In genomic region chr15:25440991-25441867, GRCm38 (mm10) we compare ENCODE assay signal across 8 mouse cellular contexts. TPM values are rescaled to one million over a fixed set of nuclear protein-coding genes. Genes with fewer than 3 reads are reported as not detected.
DNase-seq lines count a peak whose midpoint lies in the region; ATAC-seq and TF ChIP-seq lines count a peak whose summit lies in the region.

No protein-coding gene starts in this region.

- no peaks in the 10 kb centered on the region for H3K79me3 ChIP-seq in C2C12 (ENCODE audit: low read depth)

- H3K4me3 ChIP-seq in C2C12 (ENCODE audit: insufficient read depth, poor library complexity, severe bottlenecking): no peak overlapping the region
- no peak overlapping the region for H3K4me3 ChIP-seq in kidney, adult 2 months (ENCODE audit: insufficient read depth, low read depth, low read length)
- no peak overlapping the region; the same call in 1 of the 2 replicates for H3K4me3 ChIP-seq in liver, embryonic 13.5 days (replicated peaks)

- H3K4me2 ChIP-seq in liver, embryonic 13.5 days: peak overlapping the region; percentile 47

- H3K79me2 ChIP-seq in C2C12 (ENCODE audit: control insufficient read depth, insufficient read depth): no peaks in the 10 kb centered on the region

- no peaks in the 10 kb centered on the region for H3K27me3 ChIP-seq in C2C12 (ENCODE audit: control insufficient read depth, insufficient read depth, insufficient read length)
- no peaks in the 10 kb centered on the region for H3K27me3 ChIP-seq in kidney, adult 2 months (replicated peaks; ENCODE audit: control insufficient read depth, insufficient read depth, low read length)
- peaks cover 9% of the 10 kb centered on the region; the same call in 1 of the 2 replicates for H3K27me3 ChIP-seq in liver, embryonic 13.5 days

- DNase-seq in adrenal gland, adult (ENCODE audit: inconsistent age in 2 of 2, low spot score in 1 of 2): peak; percentile 56 to 89
- peak; percentile 83 for DNase-seq in embryo, embryonic 9.5 days (ENCODE audit: extremely low spot score)
- DNase-seq in heart, adult 8-10 months (ENCODE audit: low spot score): peak; percentile 77
- peak; percentile 83 for DNase-seq in kidney, adult 2 months
- peak; percentile 40 for DNase-seq in liver, embryonic 13.5 days
- peak; percentile 84 for DNase-seq in naive thymus-derived CD4-positive, alpha-beta T cell, adult 2 months (ENCODE audit: low read depth)
- peak; percentile 38 for DNase-seq in testis, postnatal 14 days (ENCODE audit: low spot score)

- H3K9me3 ChIP-seq in liver, embryonic 13.5 days (replicated peaks): no peaks in the 10 kb centered on the region

- ATAC-seq in liver, embryonic 13.5 days (ENCODE audit: low read depth): no peak

- TF ChIP-seq CTCF in C2C12 (IDR thresholded peaks at IDR 0.05; ENCODE audit: control insufficient read depth, insufficient read depth, insufficient read length): no peak
- 0 out of 2 replicates have a peak, but pooled peaks have one; percentile 11 for TF ChIP-seq CTCF in kidney, adult 2 months (conservative IDR thresholded peaks at IDR 0.05; ENCODE audit: insufficient read depth, insufficient read length, low read depth, low read length)

- no peak overlapping the region for H3K9ac ChIP-seq in liver, embryonic 13.5 days

- H3K27ac ChIP-seq in kidney, adult 2 months (ENCODE audit: insufficient read depth, low read depth, low read length): peak overlapping the region; percentile 46; the same call in 1 of the 2 replicates
- H3K27ac ChIP-seq in liver, embryonic 13.5 days: no peak overlapping the region

- WGBS in kidney, adult 2 months: 9% methylated on average over 24 of the region's 24 CpGs
- WGBS in liver, embryonic 13.5 days (ENCODE audit: insufficient replicate concordance): 16% methylated on average over 24 of the region's 24 CpGs

- H3K4me1 ChIP-seq in kidney, adult 2 months (ENCODE audit: control insufficient read depth, insufficient read depth, low read length): peaks cover 5% of the 10 kb centered on the region; the same call in 1 of the 2 replicates
- no peaks in the 10 kb centered on the region; the same call in 1 of the 2 replicates for H3K4me1 ChIP-seq in liver, embryonic 13.5 days (replicated peaks)

- peak overlapping the region; percentile 43 for H3ac ChIP-seq in C2C12 (ENCODE audit: control insufficient read depth, insufficient read length, low read depth)

- TF ChIP-seq POLR2A in kidney, adult 2 months (IDR thresholded peaks at IDR 0.05; ENCODE audit: low read depth, low read length): no peak

- H3K36me3 ChIP-seq in C2C12 (ENCODE audit: control insufficient read depth, insufficient read depth): no peaks in the 10 kb centered on the region
- no peaks in the 10 kb centered on the region for H3K36me3 ChIP-seq in kidney, adult 2 months (ENCODE audit: control insufficient read depth, insufficient read depth, low read length)
- no peaks in the 10 kb centered on the region for H3K36me3 ChIP-seq in liver, embryonic 13.5 days

TF ChIP-seq in C2C12, 6 proteins besides CTCF, POLR2A, EP300 and RAD21:
- no peak for TF ChIP-seq MYOG (IDR thresholded peaks at IDR 0.05; ENCODE audit: control insufficient read depth, extremely low read depth, insufficient read length)
- peak; percentile 43 for TF ChIP-seq MAX (IDR thresholded peaks at IDR 0.05)
- peak; percentile 92 for TF ChIP-seq USF1 (IDR thresholded peaks at IDR 0.05; ENCODE audit: low read depth)

RNA-seq across cellular contexts. Expression of gene Basp1, which starts 27.7 kb away (rescaled TPM):
- polyA plus RNA-seq in C2C12 (2012; fragmentation: generic; extraction: Trizol): 164 TPM
- total RNA-seq in heart, adult 8-10 months (2022): under 1 TPM; 0.73 to 0.91 (median 0.83) TPM
- polyA plus RNA-seq in kidney, adult 2 months (2012; rRNA removed): 1.6 and 2.7 TPM in 2 replicates
- polyA plus RNA-seq in liver, embryonic 13.5 days (2015; fragmentation: Nextera tagmentation; extraction: Ambion mirVana): 2.2 and 2.4 TPM in 2 replicates

Comparison
In these comparisons a context has a peak if more than half of its experiments do, and no peak if none do; other contexts are left out.
1. RNA of gene Basp1, which starts 27.7 kb away (polyA plus RNA-seq): 164 TPM in C2C12 (single experiment); 1.6 to 2.7 TPM in kidney, adult 2 months and 2.2 to 2.4 TPM in liver, embryonic 13.5 days; every median in the first group is over 10 times any median in the second.
2. Peak in every context shown above with its lines, with median percentiles within 50 percentile points of each other: DNase-seq.